Mouse (Mus musculus) Patski (cell line): ENCODE results near the gene Slc16a12. TPM values are rescaled to one million over a fixed set of nuclear protein-coding genes. Genes with fewer than 3 reads are reported as not detected.
"Not testable (repeated sequence)": the region's sequence is repeated elsewhere in the genome, so short reads cannot be mapped to it uniquely, and the experiment has no call there.

Source experiments
- ATAC-seq: fragments of 100-300 bp; one replicate; pipeline ENCODE4 v1.8.0; 2021
- CTCF ChIA-PET: fragments of 350-600 bp; sonication (Branson Sonifier 250); formaldehyde crosslinking; loops from one replicate; lab custom pipeline; 2022; ENCODE audit warnings: inconsistent platforms; lab: Charles Lee
- POLR2A ChIA-PET: fragments of 350-600 bp; sonication (Branson Sonifier 250); formaldehyde crosslinking; loops from one replicate; lab custom pipeline; 2022; ENCODE audit warnings: antibody characterized with exemption, inconsistent platforms; lab: Charles Lee
- DNase-seq: peaks from one replicate; pipeline ENCODE4 v3.0.0-alpha.2; 2011; ENCODE audit warnings: low read depth, low spot score
- H3K27me3 ChIP-seq: fragments of 371-371 bp; one replicate; pipeline ENCODE4 v1.5.1; 2021
- CTCF ChIP-seq: fragments of 100-300 bp; IDR thresholded peaks from one replicate; pipeline ENCODE4 v1.5.1; 2021
- in situ Hi-C: fragments of 300-500 bp; cut with MboI; formaldehyde crosslinking; loops from 3 replicates; pipeline ENCODE4 v1.11.1; 2018; ENCODE audit warnings: low pct_unique_long_range_greater_than_20kb, mixed read lengths
- polyA plus RNA-seq: library from polyadenylated mRNA; unstranded; gene quantifications from one replicate; pipeline ENCODE4 v1.2.3, GENCODE M21; 2021

Gene Slc16a12
- polyA plus RNA-seq, 1 experiment from 2014 or later, result 0.19 TPM

- ChIA-PET POLR2A (no interaction called here), CTCF (interaction anchor here (1.4 kb wide), 1 partner anchor 105 kb away, joined by 3 read pairs; the partner anchor contains the start of gene Ifit2)
- DNase-seq, result no peak
- no peak for ATAC-seq
- peaks cover 4% of the 10 kb centered on the region for H3K27me3 ChIP-seq
- TF ChIP-seq CTCF, result no peak
- in situ Hi-C loops, result loop anchor here (10.0 to 25.0 kb wide), 2 partner anchors 321 to 1432 kb away; partner anchors contain the start of gene Rpp30
Observed at GRCm38 (mm10) chr19:34655227-34655805, 91.8 kb downstream of the Slc16a12 start.

- no peak for TF ChIP-seq CTCF
- in situ Hi-C loops, result loop anchor here (10.0 to 25.0 kb wide), 2 partner anchors 316 to 1436 kb away; partner anchors contain the start of gene Rpp30
- ATAC-seq (no peak), DNase-seq (no peak)
- ChIA-PET POLR2A (no interaction called here), CTCF (interaction anchor here (1.0 to 1.6 kb wide), 2 partner anchors 10 to 14 kb away, joined by 3 to 4 read pairs; partner anchors contain the start of genes Ifit1 and Ifit1bl2)
- peaks cover 18% of the 10 kb centered on the region for H3K27me3 ChIP-seq
Observed at GRCm38 (mm10) chr19:34650997-34651396, 96.1 kb downstream of the Slc16a12 start.

- no peak for ATAC-seq
- peaks cover 25% of the 10 kb centered on the region for H3K27me3 ChIP-seq
- in situ Hi-C loops, result loop anchor here (10.0 to 25.0 kb wide), 2 partner anchors 315 to 1437 kb away; partner anchors contain the start of gene Rpp30
- DNase-seq, result no peak
- no peak for TF ChIP-seq CTCF
- ChIA-PET CTCF (interaction anchor here (1.0 kb wide), 1 partner anchor 13 kb away, joined by 3 read pairs; no protein-coding TSS in a partner anchor), POLR2A (no interaction called here)
Observed at GRCm38 (mm10) chr19:34650276-34650675, 96.8 kb downstream of the Slc16a12 start.

- ATAC-seq, DNase-seq, in situ Hi-C loops: not testable (repeated sequence)
- ChIA-PET CTCF (interaction anchor here (1.1 kb wide), 1 partner anchor 13 kb away, joined by 3 read pairs; no protein-coding TSS in a partner anchor), POLR2A (interaction anchor here (0.7 kb wide), 1 partner anchor 97 kb away, joined by 3 read pairs; the partner anchor contains the start of gene Ifit2)
- peaks cover 39% of the 10 kb centered on the region for H3K27me3 ChIP-seq
Observed at GRCm38 (mm10) chr19:34647630-34648029, 99.5 kb downstream of the Slc16a12 start.

GRCm38 (mm10) chr19:34642616-34643015, 104.5 kb downstream of the Slc16a12 start:
- ATAC-seq (no peak), DNase-seq (no peak)
- H3K27me3 ChIP-seq, result peaks cover 37% of the 10 kb centered on the region
- ChIA-PET CTCF (no interaction called here), POLR2A (no interaction called here)
- TF ChIP-seq CTCF, result no peak
- in situ Hi-C loops, result no loop called here

GRCm38 (mm10) chr19:34640623-34641022, 106.5 kb downstream of the Slc16a12 start, which contains the start of the genes Ifit1bl2 and Ifit1:
Ifit1bl2 (minus strand) TSS chr19:34640743.
Ifit1 (plus strand) TSS chr19:34640871.
- DNase-seq, result no peak
- CTCF ChIA-PET, result interaction anchor here (1.0 to 2.1 kb wide), 3 partner anchors 11 to 140 kb away, joined by 4 to 7 read pairs (median 4); no protein-coding TSS in a partner anchor
- in situ Hi-C loops, result no loop called here
- ATAC-seq, result peak; percentile 55
- TF ChIP-seq CTCF, result peak; percentile 44
- H3K27me3 ChIP-seq, result peaks cover 24% of the 10 kb centered on the region
- POLR2A ChIA-PET, result interaction anchor here (1.0 kb wide), 1 partner anchor 114 kb away, joined by 3 read pairs; no protein-coding TSS in a partner anchor

- ChIA-PET POLR2A (interaction anchor here (2.0 kb wide), 1 partner anchor 86 kb away, joined by 7 read pairs; the partner anchor contains the start of gene Ifit2), CTCF (interaction anchor here (0.9 to 4.4 kb wide), 19 partner anchors 8 to 394 kb away, joined by 3 to 32 read pairs (median 6); partner anchors contain the start of genes Ifit2 and Lipa)
- in situ Hi-C loops, result no loop called here
- ATAC-seq (peak; percentile 75), DNase-seq (no peak)
- peak; percentile 90 for TF ChIP-seq CTCF
- H3K27me3 ChIP-seq, result peaks cover 3% of the 10 kb centered on the region
Observed at GRCm38 (mm10) chr19:34636933-34637557, 110.0 kb downstream of the Slc16a12 start.

- ChIA-PET CTCF (no interaction called here), POLR2A (no interaction called here)
- no peak for DNase-seq
- no peak for TF ChIP-seq CTCF
- H3K27me3 ChIP-seq, result no peaks in the 10 kb centered on the region
- in situ Hi-C loops, result no loop called here
- ATAC-seq, result no peak
Observed at GRCm38 (mm10) chr19:34633484-34633883, 113.6 kb downstream of the Slc16a12 start.

GRCm38 (mm10) chr19:34631487-34631886, 115.6 kb downstream of the Slc16a12 start:
- in situ Hi-C loops, result no loop called here
- DNase-seq (no peak), ATAC-seq (no peak)
- peaks cover 11% of the 10 kb centered on the region for H3K27me3 ChIP-seq
- ChIA-PET CTCF (interaction anchor here (1.1 to 1.2 kb wide), 2 partner anchors 61 to 81 kb away, joined by 3 to 4 read pairs; partner anchors contain the start of gene Ifit2), POLR2A (no interaction called here)
- no peak for TF ChIP-seq CTCF

- H3K27me3 ChIP-seq, result peaks cover 23% of the 10 kb centered on the region
- DNase-seq, result no peak
- TF ChIP-seq CTCF, result no peak
- CTCF ChIA-PET, result interaction anchor here (1.4 to 3.7 kb wide), 4 partner anchors 9 to 101 kb away, joined by 3 to 31 read pairs (median 5); partner anchors contain the start of genes Ifit2 and Lipa
- no peak for ATAC-seq
- in situ Hi-C loops, result loop anchor here (5.0 to 10.0 kb wide), 2 partner anchors 80 to 293 kb away; no protein-coding TSS in a partner anchor
- POLR2A ChIA-PET, result no interaction called here
Observed at GRCm38 (mm10) chr19:34627496-34627895, 119.6 kb downstream of the Slc16a12 start.
